Mouse (Mus musculus) heart, embryonic 12.5 days (tissue): ENCODE data around the gene Sgca. TPM values are rescaled to one million over a fixed set of nuclear protein-coding genes. Genes with fewer than 3 reads are reported as not detected.

Experiments
- polyA plus RNA-seq: library from polyadenylated mRNA; unstranded; fragments of >200 nt; fragmentation: Nextera tagmentation; extraction: Ambion mirVana; gene quantifications from 2 replicates; pipeline ENCODE4 v1.2.1, GENCODE M21; 2016

Gene Sgca
- polyA plus RNA-seq, 1 experiment from 2014 or later, result 20.6 TPM

Other genes starting within 250 kb of the Sgca start
- not detected in 2 replicates for gene Cdc34b, start 234.5 kb downstream of the Sgca start, polyA plus RNA-seq
- gene Tmem92, start 193.6 kb downstream of the Sgca start, polyA plus RNA-seq, result not detected in 2 replicates
- 404 and 446 TPM in 2 replicates for gene Col1a1, start 40.1 kb downstream of the Sgca start, polyA plus RNA-seq
- gene Hils1, start 8.7 kb downstream of the Sgca start, polyA plus RNA-seq, result 0.30 TPM in 1 of 2 replicates, not detected in the other
- gene Ppp1r9b, start 14.7 kb upstream of the Sgca start, polyA plus RNA-seq, result 10.4 and 12.2 TPM in 2 replicates
- 14.8 and 16.5 TPM in 2 replicates for gene Samd14, start 33.6 kb upstream of the Sgca start, polyA plus RNA-seq
- gene Pdk2, start 65.0 kb upstream of the Sgca start, polyA plus RNA-seq, result 65.1 and 68.3 TPM in 2 replicates
- gene Itga3, start 100.5 kb upstream of the Sgca start, polyA plus RNA-seq, result 11.8 and 12.1 TPM in 2 replicates
- gene Dlx3, start 143.8 kb upstream of the Sgca start, polyA plus RNA-seq, result 0.12 and 0.41 TPM in 2 replicates
- 0.14 TPM in 1 of 2 replicates, not detected in the other for gene Dlx4, start 169.9 kb upstream of the Sgca start, polyA plus RNA-seq